11 mouse cellular contexts compared by ENCODE assay signal in the genomic region with DNA sequence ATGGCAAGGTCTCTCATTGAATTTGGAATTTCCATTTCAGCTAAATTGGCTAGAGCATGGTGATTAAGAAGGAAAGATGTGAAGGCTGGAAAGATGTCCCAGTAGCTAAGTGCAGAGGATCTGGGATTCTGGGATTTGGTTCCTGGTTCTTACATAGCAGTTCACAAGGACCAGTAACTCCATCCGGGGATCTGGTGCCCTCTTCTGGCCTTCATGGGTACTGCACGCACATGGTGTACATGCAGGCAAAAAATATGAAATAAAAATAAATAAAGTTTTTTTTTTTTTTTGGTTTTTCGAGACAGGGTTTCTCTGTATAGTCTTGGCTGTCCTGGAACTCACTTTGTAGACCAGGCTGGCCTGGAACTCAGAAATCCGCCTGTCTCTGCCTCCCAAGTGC. TPM values are rescaled to one million over a fixed set of nuclear protein-coding genes. Genes with fewer than 3 reads are reported as not detected.
A peak's percentile ranks its signal among the peaks of the same experiment; 100 is the strongest.
DNase-seq lines count a peak whose midpoint lies in the region; ATAC-seq lines count a peak whose summit lies in the region.
"Not testable (repeated sequence)": the region's sequence is repeated elsewhere in the genome, so short reads cannot be mapped to it uniquely, and the experiment has no call there.
"Had no signal": no experiment of that assay in that cellular context is flagged by ENCODE, and none has a peak within 500 bp of the region (broad histone marks: within the 10 kb centered on the region; RNA-seq: fewer than 3 reads in every experiment).

No protein-coding gene starts in this region.

- H3K9me3 ChIP-seq in embryonic facial prominence, embryonic 10.5 days; liver, embryonic 13.5 days (replicated peaks): not testable (repeated sequence)

- not testable (repeated sequence) for ATAC-seq in liver, embryonic 13.5 days (ENCODE audit: low read depth)

- H3K27me3 ChIP-seq in embryonic facial prominence, embryonic 10.5 days (replicated peaks; ENCODE audit: low read depth, poor library complexity, severe bottlenecking); liver, embryonic 13.5 days: not testable (repeated sequence)

- not testable (repeated sequence) for H3K27ac ChIP-seq in embryonic facial prominence, embryonic 10.5 days (replicated peaks); liver, embryonic 13.5 days

- H3K4me1 ChIP-seq in embryonic facial prominence, embryonic 10.5 days; liver, embryonic 13.5 days (replicated peaks): not testable (repeated sequence)

- not testable (repeated sequence) for H3K9ac ChIP-seq in liver, embryonic 13.5 days

- 61% methylated on average over 4 of the region's 4 CpGs for WGBS in embryonic facial prominence, embryonic 10.5 days
- WGBS in liver, embryonic 13.5 days (ENCODE audit: insufficient replicate concordance), result 50% methylated on average over 4 of the region's 4 CpGs

- peak; percentile 27 for DNase-seq in CD4-positive, CD25-positive, alpha-beta regulatory T cell, adult 2 months (ENCODE audit: low read depth, low spot score)
- DNase-seq in R1 (ENCODE audit: low read depth, low spot score), result peak; percentile 57
- DNase-seq in embryonic facial prominence, embryonic 10.5 days (ENCODE audit: low spot score), result peak; percentile 17
- peak; percentile 36 for DNase-seq in induced T-regulatory cell, adult 2 months (ENCODE audit: low read depth)
- peak; percentile 11 for DNase-seq in liver, embryonic 13.5 days
- peak; percentile 13 for DNase-seq in right cerebral cortex, postnatal 14 days
- peak; percentile 41 for DNase-seq in testis, postnatal 10 days (ENCODE audit: low spot score)

- H3K4me3 ChIP-seq in embryonic facial prominence, embryonic 10.5 days; liver, embryonic 13.5 days (replicated peaks): not testable (repeated sequence)

- H3K36me3 ChIP-seq in embryonic facial prominence, embryonic 10.5 days (replicated peaks); liver, embryonic 13.5 days: not testable (repeated sequence)

- H3K4me2 ChIP-seq in liver, embryonic 13.5 days, result not testable (repeated sequence)

RNA-seq across cellular contexts. Expression of gene Gjb1, which starts 17.3 kb away (rescaled TPM):
- not detected in 2 replicates for polyA plus RNA-seq in embryonic facial prominence, embryonic 10.5 days (2016; fragmentation: Nextera tagmentation; extraction: Ambion mirVana)
- polyA plus RNA-seq in liver, embryonic 13.5 days (2015; fragmentation: Nextera tagmentation; extraction: Ambion mirVana), result 50.0 and 53.6 TPM in 2 replicates
- polyA plus RNA-seq: embryonic facial prominence, embryonic 13.5 days; heart, embryonic 14.5 days; hindbrain, embryonic 10.5 days; inflammation-experienced regulatory T-cells, adult 6 months had no signal

RNA-seq across cellular contexts. Expression of gene Nlgn3, which starts 59.9 kb away (rescaled TPM):
- polyA plus RNA-seq in embryonic facial prominence, embryonic 10.5 days (2016; fragmentation: Nextera tagmentation; extraction: Ambion mirVana), result 4.9 and 8.3 TPM in 2 replicates
- polyA plus RNA-seq in liver, embryonic 13.5 days (2015; fragmentation: Nextera tagmentation; extraction: Ambion mirVana), result 0.14 and 0.21 TPM in 2 replicates

Comparison
In these comparisons a context has a peak if more than half of its experiments do, and no peak if none do; other contexts are left out.
1. RNA of gene Gjb1, which starts 17.3 kb away (polyA plus RNA-seq): 50.0 to 53.6 TPM in liver, embryonic 13.5 days; not detected in embryonic facial prominence, embryonic 10.5 days; every median in the first group is over 10 times any median in the second.
2. Peak in every context shown above with its lines, with median percentiles within 50 percentile points of each other: DNase-seq.